Mouse (Mus musculus) G1E-ER4 (cell line): Measurements from ENCODE around the gene Tmem60. TPM values are rescaled to one million over a fixed set of nuclear protein-coding genes. Genes with fewer than 3 reads are reported as not detected.
A peak's percentile ranks its signal among the peaks of the same experiment; 100 is the strongest.

Experiments
- GATA1 ChIP-seq: IDR thresholded peaks from one replicate; pipeline ENCODE4 v1.8.0; 2012; ENCODE audit warnings: low read length, inconsistent platforms
- polyA plus RNA-seq: library from polyadenylated mRNA; stranded (reverse); fragments of >175 nt; gene quantifications from 2 replicates; pipeline ENCODE4 v1.2.3, GENCODE M21; 2012

Tmem60 gene
- polyA plus RNA-seq, 1 experiment: 2.9 TPM

GRCm38 (mm10) chr5:20932585-20932984, 50.6 kb downstream of the Tmem60 start:
- peak; percentile 24 for TF ChIP-seq GATA1

GRCm38 (mm10) chr5:20935934-20936333, 53.9 kb downstream of the Tmem60 start:
- no peak for TF ChIP-seq GATA1

Other genes with a start within 250 kb of the Tmem60 start
- 5.3 and 5.6 TPM in 2 replicates for gene Phtf2, start 67 bp upstream of the Tmem60 start, polyA plus RNA-seq
- gene Rsbn1l, start 74.2 kb downstream of the Tmem60 start, polyA plus RNA-seq: 13.3 and 15.7 TPM in 2 replicates
- 36.0 and 84.1 TPM in 2 replicates for gene Ptpn12, start 173.7 kb downstream of the Tmem60 start, polyA plus RNA-seq